Mouse (Mus musculus) megakaryocyte-erythroid progenitor cell, adult 5-6 weeks (primary cell): ENCODE data around the gene Lrp1. TPM values are rescaled to one million over a fixed set of nuclear protein-coding genes. Genes with fewer than 3 reads are reported as not detected.
A peak's percentile ranks its signal among the peaks of the same experiment; 100 is the strongest.

Experiments used
- ATAC-seq: replicated peaks from 2 replicates; pipeline ENCODE4 v1.8.0; 2016; ENCODE audit warnings: mild to moderate bottlenecking, inconsistent platforms; ENCODE audit not compliant: severe bottlenecking, poor library complexity, low FRiP score, low TSS enrichment
- total RNA-seq, 2 experiments: library from RNA; stranded (forward) in 1 of 2; stranded (reverse) in 1 of 2; fragments of 200-1000, 215-1000 nt in 1 of 2; fragments of >200 nt in 1 of 2; fragmentation: Nextera tagmentation in 1 of 2; gene quantifications; 2 replicates each; pipeline ENCODE4 v1.2.3; 2014 to 2017

Lrp1 gene
- total RNA-seq, 2 experiments from 2014 or later = 0.26 TPM; not detected in 1

DNA sequence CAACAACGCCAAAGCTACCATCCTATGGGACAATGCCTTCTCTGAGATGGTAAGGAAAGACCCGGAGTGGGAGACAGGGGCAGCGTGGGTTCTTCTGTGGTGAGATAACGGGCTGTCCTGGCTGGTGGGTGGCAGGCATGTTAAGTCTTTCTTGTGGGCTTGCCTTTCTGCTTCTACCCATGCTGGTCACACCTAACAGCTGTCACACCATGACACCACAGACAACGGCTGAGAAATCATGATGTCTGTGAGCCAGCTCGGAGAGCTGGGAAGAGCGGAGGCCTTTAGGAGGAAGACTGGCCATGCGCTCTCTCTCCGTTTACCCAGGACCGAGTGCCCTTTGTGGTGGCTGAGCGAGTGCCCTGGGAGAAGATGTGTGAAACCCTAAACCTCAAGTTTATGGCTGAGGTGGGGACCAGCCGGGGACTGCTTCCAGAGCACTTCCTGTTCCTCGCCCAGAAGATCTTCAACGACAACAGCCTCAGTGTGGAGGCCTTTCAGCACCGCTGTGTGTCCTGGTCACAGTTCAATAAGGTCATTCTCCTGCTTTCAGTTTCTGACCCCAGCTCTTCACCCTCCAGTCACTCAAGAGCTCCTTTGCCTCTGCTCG lies 34.1 kb upstream of the Lrp1 start:
- 0 out of 2 replicates have a peak, but pooled peaks have one; percentile 8 for ATAC-seq

DNA sequence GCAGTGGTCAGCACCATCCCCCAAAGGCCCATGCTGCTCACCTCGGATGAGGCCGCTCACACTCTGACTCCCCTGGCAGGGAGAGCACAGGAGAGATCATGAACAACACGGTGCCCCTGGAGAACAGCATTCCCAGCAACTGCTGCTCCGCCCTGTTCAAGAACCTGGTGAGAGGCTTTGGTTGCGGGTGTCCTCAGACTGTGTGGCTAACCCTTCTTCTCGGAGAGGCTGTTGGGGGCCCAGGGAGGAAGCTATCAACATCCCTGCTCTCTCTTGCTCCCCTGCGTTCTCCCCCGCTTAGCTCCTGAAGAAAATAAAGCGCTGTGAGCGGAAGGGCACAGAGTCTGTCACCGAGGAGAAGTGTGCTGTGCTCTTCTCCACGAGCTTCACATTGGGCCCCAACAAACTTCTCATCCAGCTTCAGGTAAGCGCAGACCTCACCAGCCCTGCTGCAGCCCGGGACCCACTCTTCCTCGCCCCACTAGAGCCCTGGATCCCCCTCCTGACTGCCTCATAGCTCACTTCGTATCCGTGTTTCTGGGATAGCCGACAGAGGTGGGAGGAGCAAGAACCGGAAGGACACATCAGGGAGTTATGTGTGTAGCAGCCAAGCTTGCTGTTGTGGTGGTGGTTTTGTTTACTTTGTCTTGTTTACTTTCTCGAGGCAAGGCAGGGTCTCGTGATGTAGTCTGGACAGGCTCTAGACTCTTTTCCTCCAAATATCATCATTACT lies 32.1 kb upstream of the Lrp1 start:
- no peak for ATAC-seq

DNA sequence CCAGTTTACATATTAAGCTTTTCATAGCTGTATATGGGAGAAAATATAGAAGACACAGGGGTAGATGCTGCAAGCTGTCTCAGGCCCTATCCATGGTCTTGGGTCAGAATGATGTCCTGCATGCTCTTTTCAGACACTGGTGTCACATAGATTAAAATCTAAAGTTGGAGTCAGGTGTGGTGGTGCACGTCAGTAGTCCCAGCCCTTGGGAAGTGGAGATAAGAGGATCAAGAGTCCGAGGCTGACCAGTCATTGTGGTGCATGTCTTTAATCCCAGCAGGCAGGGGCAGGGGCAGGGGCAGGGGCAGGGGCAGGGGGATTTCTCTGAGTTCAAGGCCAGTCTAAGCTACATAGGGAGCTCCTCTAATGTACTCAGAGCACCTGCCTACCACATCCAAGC lies 24.8 kb upstream of the Lrp1 start:
- no peak for ATAC-seq

DNA sequence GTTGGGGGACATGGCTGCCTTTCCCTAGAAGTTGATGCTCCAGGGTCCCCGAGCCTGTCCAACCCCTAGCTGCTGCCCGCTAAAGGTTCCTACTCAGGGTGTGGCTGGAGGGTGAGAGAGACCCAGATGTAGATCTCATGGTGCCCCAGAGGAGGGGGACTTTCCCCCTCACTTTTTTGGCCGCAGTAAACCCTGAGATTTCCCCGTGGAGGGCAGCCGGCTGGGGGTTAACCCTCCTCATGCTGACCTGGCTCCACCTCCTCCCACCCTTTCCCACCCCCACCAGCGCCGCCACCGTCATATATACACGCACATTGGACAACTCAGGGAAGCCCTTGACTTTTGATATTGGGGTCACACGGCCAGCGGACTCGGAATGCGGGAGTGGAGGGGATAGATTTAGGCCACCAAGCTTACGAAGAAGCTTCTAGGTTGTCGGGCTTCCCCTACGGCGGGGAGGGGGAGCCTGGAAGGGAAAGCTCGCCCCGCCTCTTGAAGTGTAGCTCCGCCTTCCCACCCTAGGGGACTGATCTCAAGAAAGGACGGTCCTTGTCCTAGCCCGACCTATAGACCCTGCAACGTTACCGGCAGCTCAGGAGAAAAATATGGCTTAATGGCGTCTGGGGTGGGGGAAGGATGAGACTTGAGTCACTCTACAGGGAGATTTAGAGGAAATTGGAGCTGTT lies 22.7 kb upstream of the Lrp1 start:
- peak; percentile 66 for ATAC-seq

GRCm38 (mm10) chr10:127642772-127643552 lies 22.0 kb upstream of the Lrp1 start, which contains the start of gene Stat6:
Gene Stat6 (plus strand): TSS chr10:127642986.
- peak; percentile 87 for ATAC-seq

DNA sequence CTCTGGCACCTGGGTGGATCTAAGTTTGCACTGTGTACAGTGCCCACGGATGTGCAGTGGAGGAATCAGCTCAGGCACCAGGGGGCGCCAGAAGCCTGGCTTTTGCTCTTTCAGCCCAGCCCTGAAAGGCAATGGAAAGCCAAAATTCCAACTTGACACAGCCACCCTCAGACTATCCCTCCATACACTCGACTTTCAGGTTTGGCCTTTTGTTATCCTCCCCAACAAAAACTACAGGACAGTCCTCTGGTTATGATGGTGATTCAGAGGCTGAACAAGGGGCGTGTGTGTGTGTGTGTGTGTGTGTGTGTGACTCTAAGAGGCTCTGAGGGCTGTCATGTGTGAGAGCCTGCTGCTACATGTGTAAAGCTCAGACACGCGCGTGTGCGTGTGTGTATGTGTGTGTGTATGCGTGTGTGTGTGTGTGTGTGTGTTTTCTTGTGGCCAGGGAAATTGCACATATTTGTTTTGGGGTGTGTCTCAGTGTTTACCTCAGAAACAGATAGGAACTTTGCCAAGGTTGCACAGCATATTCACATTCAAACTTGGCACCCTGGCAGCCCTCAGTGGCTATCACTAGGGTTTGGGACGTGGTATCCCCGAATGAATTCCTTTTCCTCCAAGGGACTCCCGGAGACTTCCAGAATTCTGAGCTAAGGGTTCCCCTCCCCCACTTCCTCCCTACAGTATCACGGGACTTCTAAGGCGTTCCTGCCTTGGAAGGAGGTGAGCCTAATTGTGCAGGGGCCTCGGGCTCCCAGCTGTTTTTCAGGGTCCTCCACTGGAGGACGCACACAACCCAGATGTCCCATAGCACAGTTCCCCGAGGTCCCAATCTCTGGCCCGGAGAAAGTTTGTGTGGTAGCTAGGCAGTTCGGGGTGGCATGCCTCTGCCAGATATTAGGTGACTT lies 21.2 kb upstream of the Lrp1 start:
- peak; percentile 46 for ATAC-seq

DNA sequence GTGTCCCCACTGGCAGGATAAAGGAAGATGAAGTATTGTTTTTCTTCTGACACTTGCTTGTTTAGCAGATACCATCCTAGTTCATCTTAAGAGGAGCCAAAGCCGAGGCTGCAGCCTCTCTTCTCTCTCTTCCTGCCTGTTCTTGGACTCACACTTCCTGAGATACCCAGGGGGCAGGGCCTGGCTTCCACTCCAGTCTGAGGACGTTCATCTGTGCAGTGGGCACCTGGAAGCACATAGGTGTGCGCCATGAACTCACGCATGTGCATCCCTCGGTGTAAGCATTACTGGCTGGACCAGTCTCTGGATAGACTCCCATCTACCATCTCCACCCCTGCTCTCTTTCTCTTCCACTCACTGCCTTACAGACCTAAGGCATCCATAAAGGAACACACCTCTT lies 19.5 kb upstream of the Lrp1 start:
- ATAC-seq = no peak

DNA sequence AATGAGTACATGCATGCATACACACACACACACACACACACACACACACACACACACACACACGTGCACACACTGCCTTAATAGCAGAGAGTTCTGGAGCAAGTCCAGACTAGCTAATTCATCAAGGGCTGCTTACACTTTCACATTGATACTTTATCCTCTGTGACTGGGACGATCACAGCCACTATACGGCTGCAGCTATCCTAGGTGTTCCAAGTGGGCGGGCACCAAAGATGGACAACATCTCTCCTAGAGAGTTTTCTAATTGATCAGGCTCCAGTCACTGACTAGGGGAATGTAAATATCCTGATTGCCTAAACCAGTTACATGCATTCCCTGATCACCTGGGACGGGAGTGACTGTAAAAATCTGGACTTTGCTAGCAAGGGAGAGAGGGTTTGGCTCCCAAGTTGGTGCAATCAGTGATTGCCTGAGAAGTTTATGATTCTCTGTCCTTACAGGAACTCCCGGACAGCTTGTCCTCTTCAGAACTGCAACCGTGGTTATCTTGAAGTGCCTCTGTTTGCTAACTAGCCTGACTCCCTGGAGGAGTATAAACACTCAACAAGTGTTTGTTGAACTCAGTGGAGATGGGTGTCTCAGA lies 11.8 kb upstream of the Lrp1 start:
- ATAC-seq = no peak

DNA sequence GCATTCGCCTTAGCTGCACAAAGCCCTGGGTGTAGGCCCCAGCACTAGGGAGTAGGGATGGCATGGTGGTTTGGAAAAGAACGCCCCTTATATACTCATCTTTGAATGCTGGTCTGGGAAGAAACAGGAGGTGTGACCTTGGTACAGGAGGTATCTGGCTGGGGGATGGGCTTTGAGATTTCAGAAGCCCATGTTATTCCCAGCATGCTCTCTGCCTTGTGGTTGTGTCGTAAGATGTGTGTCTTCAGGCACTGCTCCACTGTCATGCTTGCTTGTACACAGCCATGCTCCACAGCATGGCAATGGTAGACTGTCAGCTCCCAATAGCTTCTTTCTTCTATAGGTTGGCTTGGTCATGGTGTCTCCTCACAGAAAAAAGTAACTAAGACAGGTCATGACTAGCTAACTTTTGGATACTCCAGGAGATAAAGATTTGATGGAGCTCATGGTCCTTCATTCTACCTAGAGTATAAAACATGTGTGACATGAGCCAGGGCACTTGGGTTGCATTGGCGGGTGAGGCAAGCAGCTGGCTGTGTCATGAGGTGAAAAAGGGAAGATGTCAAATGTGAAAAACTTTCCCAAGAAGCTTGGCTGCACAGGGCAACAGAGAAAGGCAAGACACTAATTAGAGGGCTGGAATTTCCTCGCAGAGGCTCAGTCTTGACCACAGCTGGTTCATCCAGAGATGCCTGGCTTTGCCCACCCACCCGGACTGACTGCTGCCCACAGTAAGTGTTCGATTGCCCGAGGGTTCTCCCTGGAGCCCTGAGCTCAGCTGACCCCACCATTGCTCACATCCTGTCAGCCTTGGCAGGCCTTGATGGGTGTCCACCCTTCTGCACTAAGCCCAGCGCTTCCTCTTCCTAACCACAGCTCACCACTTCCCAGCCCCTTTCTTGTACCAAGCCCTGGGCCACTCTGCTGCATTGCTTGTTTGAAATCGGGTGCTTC lies 10.6 kb upstream of the Lrp1 start:
- no peak for ATAC-seq

DNA sequence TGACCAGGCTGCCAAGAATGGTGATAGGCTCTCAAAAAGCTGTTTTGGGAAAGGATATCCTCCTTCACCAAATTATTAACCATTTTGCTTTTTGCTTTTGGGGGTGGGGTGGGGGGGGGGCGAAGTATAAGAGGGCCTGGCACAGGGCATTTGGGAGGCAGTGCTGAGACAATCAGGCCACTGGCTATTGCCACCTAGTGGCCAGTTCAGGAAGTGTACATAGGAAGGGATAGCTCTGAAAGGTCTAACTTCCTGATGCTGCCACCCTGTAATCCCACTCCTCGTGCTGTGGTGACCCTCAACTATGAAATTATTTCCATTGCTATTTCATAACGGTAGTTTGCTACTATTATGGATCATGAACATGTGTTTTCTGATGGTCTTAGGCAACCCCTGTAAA lies 5.5 kb upstream of the Lrp1 start:
- no peak for ATAC-seq

DNA sequence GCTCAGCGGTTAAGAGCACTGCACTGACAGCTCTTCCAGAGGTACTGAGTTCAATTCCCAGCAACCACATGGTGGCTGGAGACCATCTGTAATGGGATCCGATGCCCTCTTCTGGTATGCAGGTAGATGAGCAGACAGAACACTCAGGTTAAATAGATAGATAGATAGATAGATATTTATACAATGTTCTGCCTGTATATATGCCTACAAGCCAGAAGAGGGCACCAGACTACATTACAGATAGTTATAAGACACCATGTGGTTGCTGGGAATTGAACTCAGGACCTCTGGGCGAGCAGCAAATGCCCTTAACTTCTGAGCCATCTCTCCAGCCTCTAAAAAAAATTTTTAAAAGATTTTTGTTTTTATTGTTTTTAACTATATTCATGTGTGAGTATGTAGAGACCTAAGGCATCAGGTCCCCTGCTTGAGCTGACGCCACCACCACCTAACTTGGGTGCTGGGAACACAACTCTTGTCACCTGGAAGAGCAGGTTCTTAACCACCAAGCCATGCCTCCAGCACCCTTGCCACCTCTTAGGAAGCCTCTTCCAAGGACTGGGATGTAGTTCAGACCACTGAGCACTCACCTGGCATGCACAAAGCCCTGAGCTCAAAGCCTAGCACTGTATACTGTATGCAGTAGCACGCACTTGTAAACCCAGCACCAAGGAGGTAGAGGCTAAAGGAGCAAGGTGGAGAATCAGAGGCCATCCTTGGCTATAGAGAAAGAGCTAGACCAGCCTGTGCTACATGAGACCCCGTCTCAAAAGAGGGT lies 2.7 kb upstream of the Lrp1 start:
- ATAC-seq = no peak

- ATAC-seq = no peak
Measured at GRCm38 (mm10) chr10:127622661-127623060, 1.7 kb upstream of the Lrp1 start.

DNA sequence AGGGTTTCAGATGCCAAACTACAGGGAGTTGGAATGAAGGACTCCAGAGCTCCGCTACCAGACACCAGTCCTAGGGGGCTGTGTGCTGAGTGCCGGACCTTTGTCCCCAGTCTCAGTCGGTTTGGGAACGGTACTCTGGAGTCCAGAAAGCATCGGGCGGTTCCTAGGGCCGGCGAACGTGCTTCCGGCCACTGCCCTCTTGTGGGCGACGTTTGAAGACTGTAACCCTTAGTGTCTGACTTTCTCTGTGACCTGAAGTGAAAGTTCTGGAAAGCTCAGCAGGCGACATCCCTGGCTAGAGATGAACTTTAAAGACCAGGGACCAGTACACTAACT lies 1.1 kb upstream of the Lrp1 start:
- peak; percentile 33; the same call in 1 of the 2 replicates for ATAC-seq

- ATAC-seq = peak; percentile 60
Measured at GRCm38 (mm10) chr10:127621191-127622056, 476 bp upstream of the Lrp1 start.

- no peak for ATAC-seq
Measured at GRCm38 (mm10) chr10:127619941-127620405, 975 bp downstream of the Lrp1 start.
